Mouse (Mus musculus) small intestine, adult 2 months (tissue): ENCODE results near the gene Tek. TPM values are rescaled to one million over a fixed set of nuclear protein-coding genes. Genes with fewer than 3 reads are reported as not detected.
"Not testable (repeated sequence)": the region's sequence is repeated elsewhere in the genome, so short reads cannot be mapped to it uniquely, and the experiment has no call there.

Source experiments
- H3K27ac ChIP-seq: fragments of 200-500 bp; 2 replicates; pipeline ENCODE4 v1.5.1; 2012; ENCODE audit warnings: low read depth, low read length, control low read depth, inconsistent platforms; ENCODE audit not compliant: insufficient read depth
- H3K27me3 ChIP-seq: fragments of 200-500 bp; 2 replicates; pipeline ENCODE4 v1.6.1; 2012; ENCODE audit warnings: mild to moderate bottlenecking, moderate library complexity, low read length, inconsistent platforms; ENCODE audit not compliant: control insufficient read depth, insufficient read depth
- H3K36me3 ChIP-seq: fragments of 200-500 bp; 2 replicates; pipeline ENCODE4 v1.6.1; 2012; ENCODE audit warnings: mild to moderate bottlenecking, low read length, control low read depth, inconsistent platforms; ENCODE audit not compliant: control insufficient read depth, insufficient read depth
- H3K4me1 ChIP-seq: fragments of 200-500 bp; 2 replicates; pipeline ENCODE4 v1.6.1; 2012; ENCODE audit warnings: low read length, inconsistent platforms, mixed read lengths; ENCODE audit not compliant: control insufficient read depth, insufficient read depth, insufficient read length
- H3K4me3 ChIP-seq: fragments of 200-500 bp; 2 replicates; pipeline ENCODE4 v1.5.1; 2012; ENCODE audit warnings: low read depth, mild to moderate bottlenecking, control low read depth, inconsistent platforms, low read length, moderate library complexity
- CTCF ChIP-seq: fragments of 200-500 bp; IDR thresholded peaks from 2 replicates; pipeline ENCODE4 v1.5.1; 2012; ENCODE audit warnings: low read depth, mild to moderate bottlenecking, control low read depth, inconsistent platforms, low read length, moderate library complexity, mixed read lengths; ENCODE audit not compliant: insufficient replicate concordance, insufficient read length; ENCODE audit errors: extremely low read depth
- POLR2A ChIP-seq: fragments of 200-500 bp; IDR thresholded peaks from 2 replicates; pipeline ENCODE4 v1.6.1; 2012; ENCODE audit warnings: low read depth, mild to moderate bottlenecking, control low read depth, inconsistent platforms, low read length, moderate library complexity
- whole genome bisulfite sequencing: fragments of 180-500 bp; shearing (Covaris S2); methylation state at CpG from one replicate; pipeline ENCODE4 v1.1.7; 2018; 5-methylcytosine and 5-hydroxymethylcytosine counted together
- polyA plus RNA-seq: library from polyadenylated mRNA; depleted of rRNA; stranded (reverse); fragments of >200 nt; gene quantifications from 2 replicates; pipeline ENCODE4 v1.2.3, GENCODE M21; 2012; rRNA removed

The Tek gene
- polyA plus RNA-seq = 0.75 and 1.3 TPM in 2 replicates

DNA sequence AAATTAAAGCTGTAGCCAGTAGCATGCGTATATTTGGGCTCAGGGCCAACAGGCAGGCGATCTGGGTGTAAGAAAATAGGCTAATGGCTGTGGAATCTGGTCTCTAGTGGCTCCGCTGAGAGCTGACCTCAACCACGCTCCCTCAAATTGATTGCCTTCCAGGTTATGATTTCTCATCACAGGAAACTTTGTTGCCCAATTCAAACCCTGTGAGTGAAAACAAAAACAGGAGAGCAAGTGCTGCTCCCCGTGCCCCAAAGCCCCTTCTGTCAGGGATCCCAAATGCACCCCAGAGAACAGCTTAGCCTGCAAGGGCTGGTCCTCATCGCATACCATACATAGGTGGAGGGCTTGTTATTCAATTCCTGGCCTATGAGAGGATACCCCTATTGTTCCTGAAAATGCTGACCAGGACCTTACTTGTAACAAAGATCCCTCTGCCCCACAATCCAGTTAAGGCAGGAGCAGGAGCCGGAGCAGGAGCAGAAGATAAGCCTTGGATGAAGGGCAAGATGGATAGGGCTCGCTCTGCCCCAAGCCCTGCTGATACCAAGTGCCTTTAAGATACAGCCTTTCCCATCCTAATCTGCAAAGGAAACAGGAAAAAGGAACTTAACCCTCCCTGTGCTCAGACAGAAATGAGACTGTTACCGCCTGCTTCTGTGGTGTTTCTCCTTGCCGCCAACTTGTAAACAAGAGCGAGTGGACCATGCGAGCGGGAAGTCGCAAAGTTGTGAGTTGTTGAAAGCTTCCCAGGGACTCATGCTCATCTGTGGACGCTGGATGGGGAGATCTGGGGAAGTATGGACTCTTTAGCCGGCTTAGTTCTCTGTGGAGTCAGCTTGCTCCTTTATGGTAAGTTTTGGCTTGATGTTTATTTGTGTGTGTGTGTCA, at the start of gene Tek:
Gene Tek (plus strand): TSS at position 452 of the 894 bp plus-strand sequence.
- Histone ChIP-seq H3K27ac (0 out of 2 replicates have a peak within 1 kb of the TSS, but pooled peaks have one; percentile 16), H3K4me3 (peak within 1 kb of the TSS; percentile 35), H3K4me1 (no peaks in the 10 kb centered on the region), H3K27me3 (no peaks in the 10 kb centered on the region), H3K36me3 (no peaks in the 10 kb centered on the region)
- 45% methylated on average over 16 of the region's 16 CpGs for WGBS
- TF ChIP-seq POLR2A = no peak
- TF ChIP-seq CTCF = no peak

- H3K36me3 ChIP-seq, H3K4me1 ChIP-seq, H3K27ac ChIP-seq, H3K27me3 ChIP-seq, H3K4me3 ChIP-seq: not testable (repeated sequence)
- WGBS = 71% methylated on average over 2 of the region's 2 CpGs
Observed at GRCm38 (mm10) chr4:94689804-94690203, 49.3 kb upstream of the Tek start.

DNA sequence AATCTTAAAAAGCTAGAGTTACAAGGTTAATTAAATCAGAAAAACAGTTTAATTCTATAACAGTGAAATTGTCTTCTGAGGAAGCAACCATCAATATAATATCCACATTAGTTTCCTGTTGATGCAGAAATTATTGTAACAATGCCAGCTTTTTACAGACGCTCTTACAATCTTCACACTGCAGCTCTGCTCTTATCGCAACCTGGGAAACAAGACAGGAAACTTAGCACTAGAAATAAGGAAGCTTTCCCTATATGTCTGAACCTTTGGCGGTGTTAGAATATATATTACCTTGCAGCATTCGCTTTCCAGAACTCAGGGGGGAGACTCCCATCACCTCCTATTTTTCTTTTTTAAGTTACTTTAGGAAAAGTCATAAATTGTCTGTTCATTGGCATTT, 48.0 kb upstream of the Tek start:
- 74% methylated on average over 4 of the region's 4 CpGs for WGBS
- H3K36me3 ChIP-seq = no peaks in the 10 kb centered on the region
- no peaks in the 10 kb centered on the region for H3K27me3 ChIP-seq
- H3K4me1 ChIP-seq = no peaks in the 10 kb centered on the region
- H3K4me3 ChIP-seq = no peak overlapping the region
- no peak for TF ChIP-seq CTCF
- no peak for TF ChIP-seq POLR2A
- no peak overlapping the region for H3K27ac ChIP-seq

DNA sequence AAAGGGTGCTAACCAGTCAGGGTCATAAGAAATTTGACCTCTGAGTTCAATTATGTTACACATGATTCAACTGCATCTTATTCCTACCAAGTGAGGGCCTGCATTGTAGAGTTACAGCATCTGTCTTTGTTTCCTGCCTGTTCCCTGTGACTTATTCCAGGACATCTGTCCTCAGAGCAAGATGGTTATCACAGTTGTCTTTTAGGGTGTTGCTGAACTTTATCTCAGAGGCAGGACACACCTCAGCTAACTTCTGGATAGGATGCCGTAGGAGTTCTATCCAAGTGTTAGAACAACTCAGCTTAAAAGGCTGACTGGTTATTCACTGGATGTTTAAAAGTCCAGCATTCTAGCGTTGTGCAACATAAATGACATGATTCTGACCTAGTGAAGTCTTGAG, 46.9 kb upstream of the Tek start:
- 75% methylated on average over 2 of the region's 2 CpGs for WGBS
- Histone ChIP-seq H3K36me3 (no peaks in the 10 kb centered on the region), H3K27me3 (no peaks in the 10 kb centered on the region)

DNA sequence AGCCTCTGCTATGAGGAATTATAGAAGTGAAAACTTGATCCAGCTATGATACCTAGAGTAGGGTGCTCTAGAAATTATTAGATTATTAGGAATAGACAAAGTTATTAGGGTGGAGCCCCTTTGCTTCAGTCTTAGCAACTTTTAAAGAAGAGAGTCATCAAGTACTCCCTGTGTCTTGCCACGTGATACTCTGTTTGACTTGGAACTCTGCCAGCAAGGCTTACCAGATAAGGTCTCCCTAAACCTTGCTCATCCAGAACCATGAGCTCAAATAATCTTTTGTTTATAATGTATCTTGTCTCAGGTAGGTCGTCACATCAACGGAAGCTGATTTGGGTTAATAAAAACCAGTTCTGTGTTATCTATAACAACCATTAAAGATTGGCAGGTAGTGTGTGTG, 42.7 kb upstream of the Tek start:
- H3K27me3 ChIP-seq = no peaks in the 10 kb centered on the region
- TF ChIP-seq POLR2A = no peak
- WGBS = 18% methylated on average over 3 of the region's 3 CpGs
- no peak overlapping the region for H3K4me3 ChIP-seq
- no peak overlapping the region for H3K27ac ChIP-seq
- no peaks in the 10 kb centered on the region for H3K36me3 ChIP-seq
- no peaks in the 10 kb centered on the region for H3K4me1 ChIP-seq

More for the DNA sequence above, 46.9 kb upstream of the Tek start:
- Histone ChIP-seq H3K4me3 (no peak overlapping the region), H3K27ac (no peak overlapping the region), H3K4me1 (no peaks in the 10 kb centered on the region)
- TF ChIP-seq CTCF (no peak), POLR2A (no peak)

- H3K4me1 ChIP-seq = no peaks in the 10 kb centered on the region
- WGBS = 81% methylated on average over 2 of the region's 2 CpGs
- no peaks in the 10 kb centered on the region for H3K36me3 ChIP-seq
- no peak overlapping the region for H3K27ac ChIP-seq
- H3K27me3 ChIP-seq = no peaks in the 10 kb centered on the region
- no peak for TF ChIP-seq POLR2A
- TF ChIP-seq CTCF = no peak
- no peak overlapping the region for H3K4me3 ChIP-seq
Observed at GRCm38 (mm10) chr4:94711002-94711401, 28.1 kb upstream of the Tek start.

DNA sequence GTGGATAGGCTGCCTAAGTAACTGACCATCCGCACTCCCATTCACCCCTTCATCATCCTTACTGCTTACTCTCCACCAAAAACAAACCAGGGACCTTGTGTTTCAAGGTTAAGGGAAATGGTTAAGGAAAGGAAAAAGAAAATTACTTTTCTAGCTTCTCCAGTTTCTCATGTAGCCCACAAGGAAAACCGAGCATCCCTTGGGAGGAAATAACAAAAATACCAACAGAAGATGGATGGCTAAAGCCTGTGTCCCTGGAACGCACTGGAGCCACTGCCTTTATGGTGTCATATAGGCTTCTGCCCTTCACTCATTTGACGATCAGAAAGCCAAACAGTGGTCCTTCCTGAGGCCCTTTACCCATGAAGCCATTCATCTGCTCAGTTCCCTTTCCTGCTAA, 27.7 kb upstream of the Tek start:
- WGBS = 63% methylated on average over 4 of the region's 4 CpGs
- H3K27ac ChIP-seq = no peak overlapping the region

GRCm38 (mm10) chr4:94713741-94714140, 25.3 kb upstream of the Tek start:
- Histone ChIP-seq H3K36me3 (no peaks in the 10 kb centered on the region), H3K4me3 (no peak overlapping the region), H3K27me3 (no peaks in the 10 kb centered on the region), H3K4me1 (no peaks in the 10 kb centered on the region), H3K27ac (no peak overlapping the region)
- TF ChIP-seq CTCF = no peak
- TF ChIP-seq POLR2A = no peak

More for the DNA sequence above, 27.7 kb upstream of the Tek start:
- H3K27me3 ChIP-seq = no peaks in the 10 kb centered on the region
- no peak overlapping the region for H3K4me3 ChIP-seq
- H3K36me3 ChIP-seq = no peaks in the 10 kb centered on the region
- TF ChIP-seq CTCF (no peak), POLR2A (no peak)
- no peaks in the 10 kb centered on the region for H3K4me1 ChIP-seq
